Mouse (Mus musculus): ENCODE results near the gene Zfp57.
A peak's percentile ranks its signal among the peaks of the same experiment; 100 is the strongest.

Gene Zfp57

GRCm38 (mm10) chr17:37046312-37047112, 45.5 kb downstream of the Zfp57 start:
- peak; percentile 75 for DNase-seq

- DNase-seq, result peak; percentile 44
Measured at GRCm38 (mm10) chr17:37047332-37047976, 46.5 kb downstream of the Zfp57 start.

DNA sequence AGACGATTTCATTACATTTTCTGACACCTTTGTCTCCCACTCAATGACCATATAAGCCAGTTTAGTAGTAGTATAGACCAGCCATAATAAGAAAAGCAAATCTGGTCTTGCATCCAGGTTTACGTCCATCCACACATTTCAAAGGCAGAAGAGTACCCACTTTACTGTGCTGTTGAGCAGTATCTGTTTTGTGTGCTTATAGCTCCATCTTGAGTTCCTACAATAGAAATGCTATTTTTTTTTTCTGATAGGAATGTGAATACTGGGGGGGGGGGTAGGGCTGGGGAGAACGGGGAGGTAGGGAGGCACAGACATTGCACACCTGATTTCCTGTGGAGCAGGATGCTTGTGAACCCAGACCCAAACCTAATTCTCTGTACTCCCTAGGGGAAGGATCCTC, 47.0 kb downstream of the Zfp57 start:
- DNase-seq, result no peak

DNA sequence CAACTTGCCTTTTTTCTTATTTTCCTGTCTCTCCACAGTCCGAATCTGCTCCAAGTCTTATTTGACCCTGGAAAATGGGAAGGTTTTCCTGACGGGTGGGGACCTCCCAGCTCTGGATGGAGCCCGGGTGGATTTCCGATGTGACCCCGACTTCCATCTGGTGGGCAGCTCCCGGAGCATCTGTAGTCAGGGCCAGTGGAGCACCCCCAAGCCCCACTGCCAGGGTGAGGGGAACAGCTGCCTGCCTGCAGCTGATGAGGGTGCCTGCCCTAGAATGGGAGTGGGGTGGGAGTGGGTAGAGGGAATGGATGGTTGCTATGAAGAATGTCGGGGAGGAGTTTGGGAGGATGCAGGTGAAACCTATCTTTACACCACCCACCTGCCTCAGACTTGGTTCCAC, 47.4 kb downstream of the Zfp57 start:
- DNase-seq, result peak; percentile 39

GRCm38 (mm10) chr17:37049570-37050310, 48.8 kb downstream of the Zfp57 start:
- peak; percentile 86 for DNase-seq

DNA sequence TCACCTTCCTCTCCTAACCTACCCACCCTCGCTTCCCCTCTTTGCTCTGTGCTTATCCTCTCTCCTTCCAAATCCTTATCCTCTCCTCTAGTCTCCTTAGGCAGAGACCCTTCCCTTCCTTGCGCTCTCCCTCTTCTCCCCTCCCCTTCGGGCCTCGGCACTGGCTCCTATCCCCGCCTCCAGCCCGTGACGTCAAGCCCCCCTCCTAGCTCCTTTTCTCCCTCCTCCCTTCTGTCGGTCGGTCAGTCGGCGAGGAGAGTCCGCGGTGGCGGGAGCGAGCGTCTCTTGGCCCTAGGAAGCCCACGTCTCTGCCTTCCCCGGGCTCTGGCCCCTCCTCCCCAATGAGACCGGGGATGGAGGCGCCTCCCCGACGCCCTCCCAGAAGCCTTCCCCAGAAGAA, 49.4 kb downstream of the Zfp57 start:
- DNase-seq, result peak; percentile 90

DNA sequence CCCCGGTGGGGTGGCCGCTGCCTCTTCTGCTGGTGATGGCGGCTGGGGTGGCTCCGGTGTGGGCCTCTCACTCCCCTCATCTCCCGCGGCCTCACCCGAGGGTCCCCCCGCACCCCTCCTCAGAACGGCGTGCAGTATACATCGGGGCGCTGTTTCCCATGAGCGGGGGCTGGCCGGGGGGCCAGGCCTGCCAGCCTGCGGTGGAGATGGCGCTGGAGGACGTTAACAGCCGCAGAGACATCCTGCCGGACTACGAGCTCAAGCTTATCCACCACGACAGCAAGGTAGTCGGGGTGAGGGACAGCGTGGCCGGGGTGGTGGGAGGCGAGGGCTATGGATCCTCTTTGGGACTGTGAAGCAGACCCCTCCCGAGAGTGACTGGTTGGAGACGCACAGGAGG, 49.9 kb downstream of the Zfp57 start:
- DNase-seq, result no peak

GRCm38 (mm10) chr17:37051745-37052144, 50.8 kb downstream of the Zfp57 start:
- DNase-seq, result no peak

DNA sequence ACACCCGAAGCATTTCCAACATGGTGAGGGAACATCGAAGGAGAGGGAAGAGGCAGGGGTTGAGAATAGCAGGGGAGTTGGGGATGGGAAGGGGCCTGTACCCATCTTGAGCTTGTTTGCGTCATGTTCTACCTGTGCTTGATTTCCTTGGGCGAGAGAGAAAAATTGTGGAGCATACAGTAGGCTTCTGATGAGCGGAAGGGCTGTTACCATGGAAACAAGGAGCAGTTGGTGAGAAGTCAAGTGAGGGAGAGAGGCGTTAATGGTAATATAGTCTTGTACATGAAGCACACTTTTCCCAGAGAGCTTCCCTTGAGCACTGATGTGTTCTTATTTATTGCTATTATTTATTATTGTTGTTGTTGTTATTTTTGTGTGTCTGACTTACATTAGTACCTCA, 56.0 kb downstream of the Zfp57 start:
- DNase-seq, result no peak
